Mouse (Mus musculus): Measurements from ENCODE around the gene Tmem255b. TPM values are rescaled to one million over a fixed set of nuclear protein-coding genes. Genes with fewer than 3 reads are reported as not detected.

Gene Tmem255b
- polyA plus RNA-seq, 1 experiment from 2014 or later = 5.8 TPM

- whole genome bisulfite sequencing = 11% methylated on average over 8 of the region's 8 CpGs
- Histone ChIP-seq H3K27me3 (replicated peaks; ENCODE audit: control insufficient read depth, insufficient read depth, low read length) (peaks cover 16% of the 10 kb centered on the region), H3K4me3 (ENCODE audit: low read depth, low read length) (no peak overlapping the region), H3K4me2 (replicated peaks; ENCODE audit: low read depth) (no peak overlapping the region), H3K27ac (ENCODE audit: low read depth, low read length) (no peak overlapping the region), H3K36me3 (ENCODE audit: control insufficient read depth, insufficient read depth) (no peaks in the 10 kb centered on the region), H3K9me3 (ENCODE audit: control insufficient read depth) (no peaks in the 10 kb centered on the region), H3K9ac (ENCODE audit: low read depth, low read length) (no peak overlapping the region), H3K4me1 (replicated peaks; ENCODE audit: control insufficient read depth, insufficient read depth, low read length) (no peaks in the 10 kb centered on the region)
- TF ChIP-seq CTCF (IDR thresholded peaks at IDR 0.05; ENCODE audit: low read depth) = no peak
- ATAC-seq = no peak
Observed at GRCm38 (mm10) chr8:13436052-13436451, 1.1 kb downstream of the Tmem255b start.

GRCm38 (mm10) chr8:13437531-13437930 lies 2.5 kb downstream of the Tmem255b start:
- H3K9ac ChIP-seq (ENCODE audit: low read depth, low read length) = no peak overlapping the region
- H3K36me3 ChIP-seq (ENCODE audit: control insufficient read depth, insufficient read depth) = no peaks in the 10 kb centered on the region
- no peaks in the 10 kb centered on the region for H3K4me1 ChIP-seq (replicated peaks; ENCODE audit: control insufficient read depth, insufficient read depth, low read length)
- ATAC-seq = no peak
- no peak overlapping the region for H3K4me2 ChIP-seq (replicated peaks; ENCODE audit: low read depth)
- peaks cover 16% of the 10 kb centered on the region for H3K27me3 ChIP-seq (replicated peaks; ENCODE audit: control insufficient read depth, insufficient read depth, low read length)
- H3K9me3 ChIP-seq (ENCODE audit: control insufficient read depth) = no peaks in the 10 kb centered on the region
- no peak overlapping the region for H3K4me3 ChIP-seq (ENCODE audit: low read depth, low read length)
- 79% methylated on average over 2 of the region's 2 CpGs for WGBS
- TF ChIP-seq CTCF (IDR thresholded peaks at IDR 0.05; ENCODE audit: low read depth) = no peak
- H3K27ac ChIP-seq (ENCODE audit: low read depth, low read length) = no peak overlapping the region

- 87% methylated on average over 2 of the region's 2 CpGs for WGBS
- Histone ChIP-seq H3K9ac (ENCODE audit: low read depth, low read length) (no peak overlapping the region), H3K9me3 (ENCODE audit: control insufficient read depth) (no peaks in the 10 kb centered on the region), H3K4me2 (replicated peaks; ENCODE audit: low read depth) (no peak overlapping the region), H3K27me3 (replicated peaks; ENCODE audit: control insufficient read depth, insufficient read depth, low read length) (no peaks in the 10 kb centered on the region), H3K4me1 (replicated peaks; ENCODE audit: control insufficient read depth, insufficient read depth, low read length) (no peaks in the 10 kb centered on the region), H3K36me3 (ENCODE audit: control insufficient read depth, insufficient read depth) (no peaks in the 10 kb centered on the region), H3K4me3 (ENCODE audit: low read depth, low read length) (no peak overlapping the region), H3K27ac (ENCODE audit: low read depth, low read length) (no peak overlapping the region)
- no peak for TF ChIP-seq CTCF (IDR thresholded peaks at IDR 0.05; ENCODE audit: low read depth)
- no peak for ATAC-seq
Observed at GRCm38 (mm10) chr8:13442152-13442551, 7.2 kb downstream of the Tmem255b start.

GRCm38 (mm10) chr8:13446456-13446855 lies 11.5 kb downstream of the Tmem255b start:
- Histone ChIP-seq H3K27ac (ENCODE audit: low read depth, low read length) (no peak overlapping the region), H3K9ac (ENCODE audit: low read depth, low read length) (no peak overlapping the region), H3K4me1 (replicated peaks; ENCODE audit: control insufficient read depth, insufficient read depth, low read length) (no peaks in the 10 kb centered on the region), H3K4me2 (replicated peaks; ENCODE audit: low read depth) (no peak overlapping the region), H3K9me3 (ENCODE audit: control insufficient read depth) (no peaks in the 10 kb centered on the region), H3K36me3 (ENCODE audit: control insufficient read depth, insufficient read depth) (no peaks in the 10 kb centered on the region), H3K27me3 (replicated peaks; ENCODE audit: control insufficient read depth, insufficient read depth, low read length) (no peaks in the 10 kb centered on the region), H3K4me3 (ENCODE audit: low read depth, low read length) (no peak overlapping the region)
- no peak for ATAC-seq
- no peak for TF ChIP-seq CTCF (IDR thresholded peaks at IDR 0.05; ENCODE audit: low read depth)
- 84% methylated on average over 6 of the region's 6 CpGs for WGBS

- no peak overlapping the region for H3K27ac ChIP-seq (ENCODE audit: low read depth, low read length)
- H3K9me3 ChIP-seq (ENCODE audit: control insufficient read depth) = no peaks in the 10 kb centered on the region
- no peaks in the 10 kb centered on the region for H3K36me3 ChIP-seq (ENCODE audit: control insufficient read depth, insufficient read depth)
- H3K9ac ChIP-seq (ENCODE audit: low read depth, low read length) = no peak overlapping the region
- no peak overlapping the region for H3K4me2 ChIP-seq (replicated peaks; ENCODE audit: low read depth)
- WGBS = 53% methylated on average over 4 of the region's 4 CpGs
- H3K4me3 ChIP-seq (ENCODE audit: low read depth, low read length) = no peak overlapping the region
- H3K4me1 ChIP-seq (replicated peaks; ENCODE audit: control insufficient read depth, insufficient read depth, low read length) = no peaks in the 10 kb centered on the region
- H3K27me3 ChIP-seq (replicated peaks; ENCODE audit: control insufficient read depth, insufficient read depth, low read length) = no peaks in the 10 kb centered on the region
- TF ChIP-seq CTCF (IDR thresholded peaks at IDR 0.05; ENCODE audit: low read depth) = no peak
- ATAC-seq = no peak
Observed at GRCm38 (mm10) chr8:13448145-13448544, 13.2 kb downstream of the Tmem255b start.

- 49% methylated on average over 6 of the region's 6 CpGs for WGBS
- no peaks in the 10 kb centered on the region for H3K9me3 ChIP-seq (ENCODE audit: control insufficient read depth)
- peak; percentile 57; the same call in 1 of the 2 replicates for ATAC-seq
Observed at GRCm38 (mm10) chr8:13451747-13452277, 16.8 kb downstream of the Tmem255b start.

More at GRCm38 (mm10) chr8:13451747-13452277, 16.8 kb downstream of the Tmem255b start:
- H3K27ac ChIP-seq (ENCODE audit: low read depth, low read length) = no peak overlapping the region
- H3K4me1 ChIP-seq (replicated peaks; ENCODE audit: control insufficient read depth, insufficient read depth, low read length) = no peaks in the 10 kb centered on the region
- no peak overlapping the region for H3K4me3 ChIP-seq (ENCODE audit: low read depth, low read length)
- no peak for TF ChIP-seq CTCF (IDR thresholded peaks at IDR 0.05; ENCODE audit: low read depth)
- H3K4me2 ChIP-seq (replicated peaks; ENCODE audit: low read depth) = no peak overlapping the region
- no peak overlapping the region for H3K9ac ChIP-seq (ENCODE audit: low read depth, low read length)
- no peaks in the 10 kb centered on the region for H3K36me3 ChIP-seq (ENCODE audit: control insufficient read depth, insufficient read depth)
- no peaks in the 10 kb centered on the region for H3K27me3 ChIP-seq (replicated peaks; ENCODE audit: control insufficient read depth, insufficient read depth, low read length)

Data from intestine, postnatal 0 days (tissue).